Mouse (Mus musculus) ES-E14 (cell line): ENCODE results near the gene Sox9. TPM values are rescaled to one million over a fixed set of nuclear protein-coding genes. Genes with fewer than 3 reads are reported as not detected.

ENCODE experiments used
- DNase-seq: peaks from one replicate; pipeline ENCODE4 v3.0.0-alpha.2; 2013; ENCODE audit warnings: low read depth, low spot score
- H3K27ac ChIP-seq: 2 replicates; pipeline ENCODE4 v1.5.1; 2012; ENCODE audit warnings: low read depth, mild to moderate bottlenecking, low read length, moderate library complexity, mixed read lengths; ENCODE audit not compliant: poor library complexity, insufficient read depth, severe bottlenecking
- H3K36me3 ChIP-seq: 2 replicates; pipeline ENCODE4 v1.6.1; 2012; ENCODE audit warnings: mild to moderate bottlenecking, low read length, moderate library complexity, mixed read lengths; ENCODE audit not compliant: control insufficient read depth, poor library complexity, insufficient read depth, severe bottlenecking
- H3K4me1 ChIP-seq, 2 experiments: fragments of 150-350 bp in 1 of 2; sonication (generic) in 1 of 2; 2 replicates each; pipeline ENCODE4 v1.6.1; 2012; ENCODE audit warnings: low read length in 2 of 2, mild to moderate bottlenecking in 1 of 2, mixed read lengths in 1 of 2; ENCODE audit not compliant: control insufficient read depth in 2 of 2, insufficient read depth in 2 of 2, poor library complexity in 1 of 2
- H3K4me3 ChIP-seq, 2 experiments: fragments of 150-350 bp in 1 of 2; sonication (generic) in 1 of 2; 2 replicates each; pipeline ENCODE4 v1.5.1; 2012; ENCODE audit warnings: low read length in 2 of 2, low read depth in 1 of 2, mild to moderate bottlenecking in 1 of 2, mixed read lengths in 1 of 2; ENCODE audit not compliant: insufficient read depth in 1 of 2, poor library complexity in 1 of 2, severe bottlenecking in 1 of 2
- H3K9ac ChIP-seq: 2 replicates; pipeline ENCODE4 v1.6.1; 2012; ENCODE audit warnings: low read depth, mild to moderate bottlenecking, low read length, mixed read lengths; ENCODE audit not compliant: poor library complexity, insufficient read depth, severe bottlenecking
- H3K9me3 ChIP-seq: fragments of 150-350 bp; sonication (generic); 2 replicates; pipeline ENCODE4 v1.6.1; 2012; ENCODE audit warnings: low read depth, mild to moderate bottlenecking, low read length; ENCODE audit not compliant: control insufficient read depth, insufficient read depth
- CHD2 ChIP-seq: IDR thresholded peaks from 2 replicates; pipeline ENCODE4 v1.6.1; 2014; ENCODE audit warnings: mild to moderate bottlenecking, low read depth, low read length, inconsistent platforms
- HCFC1 ChIP-seq: IDR thresholded peaks from 2 replicates; pipeline ENCODE4 v1.6.1; 2012; ENCODE audit warnings: low read length, inconsistent platforms, borderline replicate concordance; ENCODE audit not compliant: insufficient read depth
- MAFK ChIP-seq: IDR thresholded peaks from 2 replicates; pipeline ENCODE4 v1.6.1; 2014; ENCODE audit warnings: mild to moderate bottlenecking, low read depth, low read length, inconsistent platforms; ENCODE audit not compliant: insufficient read depth
- ZC3H11A ChIP-seq: IDR thresholded peaks from 2 replicates; pipeline ENCODE4 v1.6.1; 2012; ENCODE audit warnings: low read depth, mild to moderate bottlenecking, inconsistent platforms, low read length, borderline replicate concordance
- ZNF384 ChIP-seq: IDR thresholded peaks from 2 replicates; pipeline ENCODE4 v1.6.1; 2012; ENCODE audit warnings: low read depth, low read length, inconsistent platforms
- in situ Hi-C, 2 experiments: fragments of 600-800 bp; cut with MboI; formaldehyde crosslinking; loops; one replicate each; pipeline ENCODE4 v1.15.1; 2025; ENCODE audit warnings: low sequenced_read_pairs in 2 of 2, inconsistent platforms in 1 of 2; ENCODE audit not compliant: unreplicated experiment in 2 of 2
- total RNA-seq: library from RNA; depleted of rRNA; stranded (reverse); fragments of 300-350 nt; gene quantifications from 2 replicates; pipeline ENCODE4 v1.2.3, GENCODE M21; 2012

Gene Sox9
- total RNA-seq, 1 experiment, result 0.27 TPM

DNA sequence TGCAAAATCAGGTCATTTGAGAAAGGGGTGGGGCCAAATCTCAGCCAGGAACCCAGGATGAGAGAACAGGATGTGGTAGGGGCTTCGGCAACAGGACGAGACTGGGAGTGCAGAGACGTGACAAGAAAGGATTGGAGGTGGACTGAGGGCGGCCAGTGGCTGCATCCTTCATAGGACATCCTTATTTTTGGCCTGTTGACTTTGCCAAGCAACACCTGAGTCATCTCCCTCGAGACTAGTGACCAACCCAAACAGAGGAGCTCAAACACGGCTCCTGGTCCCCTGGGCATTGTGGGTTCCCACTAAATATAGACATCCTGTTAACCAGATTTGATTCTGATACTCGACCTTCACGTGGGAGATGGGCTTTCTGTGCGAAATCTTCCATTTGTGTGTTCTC, 24.0 kb upstream of the Sox9 start:
- H3K4me1 ChIP-seq, result no peaks in the 10 kb centered on the region
- in situ Hi-C loops, result no loop called here

DNA sequence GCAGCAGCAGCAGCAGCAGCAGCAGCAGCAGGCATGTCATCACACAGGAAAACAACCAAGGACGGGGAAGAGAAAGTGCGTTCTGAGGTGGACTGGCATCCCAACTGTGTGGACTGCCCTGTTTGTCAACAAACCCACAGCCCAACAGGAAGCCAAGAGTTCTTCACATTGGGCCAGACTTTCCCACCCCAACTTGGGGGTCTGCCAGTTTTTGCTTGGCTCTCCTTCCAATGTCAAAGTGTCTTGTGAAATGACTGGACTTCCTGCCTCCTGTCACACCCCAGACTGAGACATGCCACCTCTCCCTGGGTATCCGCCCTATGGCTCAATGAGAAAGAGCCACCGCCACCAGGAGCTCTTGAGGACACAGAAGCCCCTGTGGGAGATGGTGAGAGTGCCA, 15.1 kb upstream of the Sox9 start:
- Histone ChIP-seq H3K36me3 (no peaks in the 10 kb centered on the region), H3K9ac (no peak overlapping the region), H3K4me3 (no peak overlapping the region), H3K27ac (no peak overlapping the region), H3K4me1 (no peaks in the 10 kb centered on the region), H3K9me3 (no peaks in the 10 kb centered on the region)
- TF ChIP-seq HCFC1, result no peak
- TF ChIP-seq ZC3H11A, result no peak
- TF ChIP-seq CHD2, result no peak
- no peak for DNase-seq
- in situ Hi-C loops, result no loop called here

More for the DNA sequence above, 24.0 kb upstream of the Sox9 start:
- Histone ChIP-seq H3K9ac (no peak overlapping the region), H3K36me3 (no peaks in the 10 kb centered on the region), H3K4me3 (no peak overlapping the region), H3K27ac (no peak overlapping the region), H3K9me3 (no peaks in the 10 kb centered on the region)
- no peak for DNase-seq
- no peak for TF ChIP-seq MAFK
- no peak for TF ChIP-seq ZC3H11A
- no peak for TF ChIP-seq ZNF384
- no peak for TF ChIP-seq CHD2
- TF ChIP-seq HCFC1, result no peak

DNA sequence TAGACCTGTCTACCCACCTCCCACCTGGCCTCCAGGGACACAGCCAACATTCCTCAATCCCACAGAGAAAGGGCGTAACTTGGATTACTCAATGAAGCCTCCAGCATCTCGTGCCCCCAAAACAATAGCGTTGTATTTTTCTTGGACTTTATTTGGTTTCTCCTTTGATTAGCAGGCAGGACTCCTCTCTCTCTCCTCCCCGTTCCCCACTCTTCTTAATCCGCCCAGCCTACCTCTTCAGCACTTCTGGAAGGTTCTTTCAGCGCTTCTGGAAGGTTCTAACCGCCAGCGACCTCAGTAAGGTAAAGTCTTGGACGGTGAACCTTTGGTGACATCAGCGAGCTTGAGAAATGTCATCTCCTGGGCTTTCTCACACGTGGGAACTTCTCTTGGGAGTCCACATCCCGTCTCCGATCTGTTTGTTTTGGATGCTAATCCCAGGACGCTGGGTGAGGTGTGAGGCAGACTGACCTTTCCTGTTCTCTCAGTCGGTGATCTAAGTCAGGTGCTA, 14.4 kb upstream of the Sox9 start:
- no peaks in the 10 kb centered on the region for H3K4me1 ChIP-seq
- no peak overlapping the region for H3K4me3 ChIP-seq
- in situ Hi-C loops, result no loop called here
- DNase-seq, result no peak
- no peaks in the 10 kb centered on the region for H3K9me3 ChIP-seq
- no peak overlapping the region for H3K9ac ChIP-seq
- no peaks in the 10 kb centered on the region for H3K36me3 ChIP-seq
- TF ChIP-seq CHD2, result no peak
- TF ChIP-seq MAFK, result no peak
- no peak for TF ChIP-seq ZC3H11A
- TF ChIP-seq ZNF384, result no peak
- TF ChIP-seq HCFC1, result no peak
- H3K27ac ChIP-seq, result no peak overlapping the region

DNA sequence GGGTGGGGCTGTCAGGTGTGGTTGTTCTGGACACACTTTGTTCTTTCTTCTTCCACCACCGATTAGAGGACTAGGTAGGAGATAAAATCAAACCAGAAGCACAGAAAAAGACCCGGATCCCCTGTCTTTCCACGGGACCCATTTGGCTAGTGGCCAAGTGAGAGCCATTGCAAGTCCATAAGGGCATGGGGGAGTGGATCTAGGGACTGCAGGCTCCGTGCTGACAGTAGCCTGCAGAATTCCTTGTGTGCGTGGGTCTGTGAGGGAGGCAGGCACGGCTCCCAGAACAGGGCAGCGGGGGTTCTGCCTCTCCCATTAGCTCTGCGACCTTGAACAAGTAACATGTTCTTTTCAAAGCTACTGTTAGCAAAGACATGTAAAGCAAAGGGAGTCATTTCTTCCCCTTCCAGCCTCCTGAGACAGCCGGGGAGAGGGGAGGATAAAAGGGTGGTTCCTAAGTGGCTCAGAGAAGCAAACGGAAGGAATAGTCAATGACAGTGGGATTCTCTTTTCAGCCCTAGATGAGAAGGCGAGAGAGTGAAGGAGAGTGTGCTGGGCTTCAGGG, 9.2 kb upstream of the Sox9 start:
- H3K36me3 ChIP-seq, result no peaks in the 10 kb centered on the region
- no peak for TF ChIP-seq ZNF384
- no peak for TF ChIP-seq HCFC1
- TF ChIP-seq CHD2, result no peak
- no peak for TF ChIP-seq MAFK
- TF ChIP-seq ZC3H11A, result no peak
- H3K9me3 ChIP-seq, result no peaks in the 10 kb centered on the region
- no peaks in the 10 kb centered on the region for H3K4me1 ChIP-seq
- in situ Hi-C loops, result no loop called here
- no peak for DNase-seq
- H3K9ac ChIP-seq, result no peak overlapping the region
- H3K4me3 ChIP-seq, result no peak overlapping the region
- H3K27ac ChIP-seq, result no peak overlapping the region

DNA sequence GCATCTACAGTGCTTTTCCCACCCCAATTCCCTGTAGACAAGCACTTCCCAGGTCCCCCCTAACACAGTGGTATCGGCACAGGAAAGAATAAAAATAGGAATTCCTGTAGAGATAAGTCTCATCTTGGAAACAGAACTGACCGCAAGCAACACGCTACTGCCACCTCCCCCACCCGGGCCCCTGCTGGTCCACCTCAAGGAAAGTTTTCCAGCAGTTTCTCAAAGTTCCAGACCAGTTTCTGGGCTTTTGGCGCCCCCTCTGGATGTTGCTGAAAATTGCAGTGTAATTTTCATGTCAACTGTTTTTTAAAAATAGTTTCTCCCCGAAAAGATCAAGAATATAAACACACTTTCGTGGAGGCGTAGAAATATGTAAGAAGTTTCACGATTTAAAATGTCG, 2.3 kb upstream of the Sox9 start:
- Histone ChIP-seq H3K27ac (no peak overlapping the region), H3K36me3 (no peaks in the 10 kb centered on the region), H3K9me3 (no peaks in the 10 kb centered on the region), H3K9ac (no peak overlapping the region), H3K4me1 (peaks cover 0 to 2% of the 10 kb centered on the region in 2 experiments; a peak in 1 of 4 replicates), H3K4me3 (no peak overlapping the region)
- TF ChIP-seq CHD2 (no peak), MAFK (no peak), HCFC1 (no peak), ZC3H11A (no peak; the same call in 1 of the 2 replicates), ZNF384 (no peak)
- in situ Hi-C loops, result loop anchor here (25.0 kb wide), 1 partner anchor 383 kb away; no protein-coding TSS in a partner anchor
- no peak for DNase-seq
